Mouse (Mus musculus) adrenal gland, postnatal 10 days (tissue): Measurements from ENCODE around the gene Dbx2. TPM values are rescaled to one million over a fixed set of nuclear protein-coding genes. Genes with fewer than 3 reads are reported as not detected.

Experiments
- DNase-seq: peaks from one replicate; pipeline ENCODE4 v3.0.0; 2021; ENCODE audit warnings: mixed read lengths
- total RNA-seq, 2 experiments: library from RNA; stranded (reverse); gene quantifications; 2 replicates each; pipeline ENCODE4 v1.2.3; 2021

The Dbx2 gene
- total RNA-seq, 2 experiments from 2014 or later, result not detected

- no peak for DNase-seq
Measured at GRCm38 (mm10) chr15:95622797-95623196, 33.0 kb downstream of the Dbx2 start.

GRCm38 (mm10) chr15:95612600-95612999 is 43.2 kb downstream of the Dbx2 start:
- DNase-seq, result no peak

- no peak for DNase-seq
Measured at GRCm38 (mm10) chr15:95601179-95601578, 54.6 kb downstream of the Dbx2 start.

GRCm38 (mm10) chr15:95598630-95599029 is 57.1 kb downstream of the Dbx2 start:
- DNase-seq, result peak; percentile 22

GRCm38 (mm10) chr15:95586906-95587305 is 68.9 kb downstream of the Dbx2 start:
- no peak for DNase-seq

- DNase-seq, result no peak
Measured at GRCm38 (mm10) chr15:95584891-95585290, 70.9 kb downstream of the Dbx2 start.

GRCm38 (mm10) chr15:95574661-95575060 is 81.1 kb downstream of the Dbx2 start:
- peak; percentile 66 for DNase-seq

Other genes starting within 250 kb of the Dbx2 start
- gene Nell2, start 127.4 kb downstream of the Dbx2 start, total RNA-seq, result 1 to 10 TPM; 2.0 to 3.0 TPM
- gene Ano6, start 134.9 kb upstream of the Dbx2 start, total RNA-seq, result 10 to 100 TPM; 54.4 to 72.8 TPM